ENCODE assay signal across 16 mouse cellular contexts in the genomic region with DNA sequence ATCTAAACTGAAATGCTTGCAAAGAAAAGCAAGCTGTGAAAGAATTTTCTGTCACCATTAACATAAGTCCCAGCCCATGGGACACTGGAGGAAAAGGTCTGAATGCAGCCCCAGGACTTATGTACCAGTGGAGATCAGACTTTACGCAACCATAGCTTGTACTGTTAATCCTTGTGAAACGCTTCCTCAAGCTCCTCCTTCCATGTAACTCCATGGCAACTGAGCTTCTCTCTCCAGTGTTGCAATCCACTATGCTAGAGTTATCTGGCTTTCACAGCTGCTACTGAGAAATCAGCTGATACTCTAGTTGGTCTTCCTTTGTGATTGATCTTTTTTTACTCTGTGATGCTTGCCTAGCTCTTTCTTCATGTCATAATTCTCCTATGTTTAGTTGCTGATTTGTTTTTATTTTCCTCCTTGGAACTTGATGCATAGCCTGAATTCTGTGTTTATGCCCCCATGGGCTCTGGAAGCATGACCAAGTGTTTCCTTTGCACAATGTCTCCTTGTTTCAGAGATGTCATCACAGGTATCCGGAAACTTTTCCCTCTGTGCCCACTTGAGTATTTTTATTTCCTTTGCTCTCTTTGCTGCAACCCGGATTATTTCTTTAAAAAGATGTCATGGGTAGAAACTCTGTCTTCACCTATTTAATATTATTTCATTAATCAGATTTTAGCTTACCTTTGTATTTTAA.
DNase-seq lines count a peak whose midpoint lies in the region; ATAC-seq and TF ChIP-seq lines count a peak whose summit lies in the region.
"Had no signal": no experiment of that assay in that cellular context is flagged by ENCODE, and none has a peak within 500 bp of the region (broad histone marks: within the 10 kb centered on the region; RNA-seq: fewer than 3 reads in every experiment).

No protein-coding gene starts in this region.

- 69% methylated on average over 4 of the region's 4 CpGs for WGBS in lung, embryonic 16.5 days
- 64% methylated on average over 4 of the region's 4 CpGs for WGBS in lung, adult 2 months

- no peak for TF ChIP-seq POLR2A in lung, adult 2 months (IDR thresholded peaks at IDR 0.05; ENCODE audit: borderline replicate concordance, extremely low read depth, low read depth, low read length)
- TF ChIP-seq POLR2A in brain, embryonic 14.5 days (IDR thresholded peaks at IDR 0.05; ENCODE audit: borderline replicate concordance, extremely low read depth, insufficient read depth, insufficient read length, poor library complexity, severe bottlenecking): no peak

- H3K27me3 ChIP-seq in lung, embryonic 16.5 days (ENCODE audit: control insufficient read depth, insufficient read depth, low read depth, low read length): no peaks in the 10 kb centered on the region
- H3K27me3 ChIP-seq: embryonic facial prominence, embryonic 12.5 days; heart, embryonic 12.5 days; intestine, embryonic 15.5 days had no signal

- H3K9me3 ChIP-seq in lung, embryonic 16.5 days (ENCODE audit: control insufficient read depth, low read length): no peaks in the 10 kb centered on the region
- H3K9me3 ChIP-seq: embryonic facial prominence, embryonic 12.5 days; heart, embryonic 12.5 days; hindbrain, embryonic 10.5 days; intestine, embryonic 15.5 days had no signal

- DNase-seq in frontal cortex, postnatal 10 days (ENCODE audit: low spot score in 2 of 2): no peak
- no peak for DNase-seq in lung, adult 2 months
- DNase-seq in brain, embryonic 14.5 days (ENCODE audit: low read depth): peak; percentile 35
- DNase-seq in left cerebral cortex, adult 8-10 months (ENCODE audit: low spot score in 2 of 2): no peak
- DNase-seq in ovary, postnatal 36 days (ENCODE audit: low spot score): no peak
- DNase-seq: cerebellum, postnatal 36 days; layer of hippocampus, postnatal 36 days had no signal

- H3K36me3 ChIP-seq in lung, embryonic 16.5 days (ENCODE audit: control insufficient read depth, insufficient read depth, low read length): no peaks in the 10 kb centered on the region
- H3K36me3 ChIP-seq: embryonic facial prominence, embryonic 12.5 days; heart, embryonic 12.5 days; hindbrain, embryonic 10.5 days; intestine, embryonic 15.5 days had no signal

- no peaks in the 10 kb centered on the region for H3K4me1 ChIP-seq in lung, embryonic 16.5 days (replicated peaks; ENCODE audit: control insufficient read depth, insufficient read depth, low read length)
- H3K4me1 ChIP-seq in lung, adult 2 months (ENCODE audit: control insufficient read depth, insufficient read depth, low read length): no peaks in the 10 kb centered on the region
- H3K4me1 ChIP-seq: embryonic facial prominence, embryonic 12.5 days; heart, embryonic 12.5 days; hindbrain, embryonic 10.5 days; intestine, embryonic 15.5 days had no signal

- H3K4me3 ChIP-seq in lung, embryonic 16.5 days (ENCODE audit: low read length): no peak overlapping the region
- no peak overlapping the region for H3K4me3 ChIP-seq in lung, adult 2 months (replicated peaks; ENCODE audit: extremely low read depth, low read depth, low read length)
- H3K4me3 ChIP-seq: embryonic facial prominence, embryonic 12.5 days; heart, embryonic 12.5 days; hindbrain, embryonic 10.5 days; intestine, embryonic 15.5 days had no signal

- TF ChIP-seq CTCF in lung, adult 2 months (IDR thresholded peaks at IDR 0.05; ENCODE audit: insufficient read depth, low read length): no peak
- TF ChIP-seq CTCF in brain, embryonic 14.5 days (IDR thresholded peaks at IDR 0.05; ENCODE audit: borderline replicate concordance, extremely low read depth, insufficient read depth, insufficient read length): no peak

- no peak overlapping the region for H3K9ac ChIP-seq in lung, embryonic 16.5 days (ENCODE audit: low read length)
- H3K9ac ChIP-seq: embryonic facial prominence, embryonic 12.5 days; heart, embryonic 12.5 days; intestine, embryonic 15.5 days had no signal

- H3K4me2 ChIP-seq in lung, embryonic 16.5 days (ENCODE audit: low read depth, low read length): no peak overlapping the region
- H3K4me2 ChIP-seq: embryonic facial prominence, embryonic 12.5 days; heart, embryonic 12.5 days; intestine, embryonic 15.5 days had no signal

- ATAC-seq in frontal cortex, adult (ENCODE audit: low TSS enrichment): peak; percentile 65; the same call in 1 of the 2 replicates
- ATAC-seq in lung, embryonic 16.5 days (ENCODE audit: low read depth): peak; percentile 86
- peak; percentile 100 for ATAC-seq in megakaryocyte progenitor cell, adult 5-6 weeks (replicated peaks; ENCODE audit: poor library complexity)
- ATAC-seq: activated CD4-positive, CD25-positive, alpha-beta regulatory T cell, adult 4 months; intestine, embryonic 15.5 days had no signal

- no peak overlapping the region for H3K27ac ChIP-seq in lung, embryonic 16.5 days (ENCODE audit: low read length)
- H3K27ac ChIP-seq: embryonic facial prominence, embryonic 12.5 days; hindbrain, embryonic 10.5 days; intestine, embryonic 15.5 days; kidney, postnatal 0 days had no signal
